Mouse (Mus musculus): ENCODE results near the gene Vsig2. TPM values are rescaled to one million over a fixed set of nuclear protein-coding genes. Genes with fewer than 3 reads are reported as not detected.

Vsig2 gene
- polyA plus RNA-seq, 1 experiment from 2014 or later = not detected

DNA sequence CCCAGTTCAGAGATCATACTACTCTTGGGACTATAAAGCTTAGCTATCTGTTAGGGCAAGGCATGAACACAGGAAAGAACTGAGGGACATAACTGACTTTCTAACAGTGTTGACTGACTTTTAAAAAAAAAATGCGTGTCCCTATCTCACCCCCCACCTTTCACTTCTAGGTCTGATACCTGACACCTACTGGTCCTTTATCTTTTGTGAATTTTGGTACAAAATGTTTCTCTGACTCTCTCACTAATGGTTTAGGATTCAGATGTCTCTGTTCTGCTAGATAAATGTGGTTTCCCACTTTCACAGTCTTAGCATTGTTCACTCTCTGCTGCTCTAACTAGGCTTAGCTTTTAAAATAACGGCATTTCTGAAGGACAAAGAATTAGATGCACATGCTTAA lies 53.0 kb downstream of the Vsig2 start:
- Histone ChIP-seq H3K4me2 (ENCODE audit: low read depth) (no peak overlapping the region), H3K9me3 (ENCODE audit: control insufficient read depth, low read length) (no peaks in the 10 kb centered on the region), H3K27ac (ENCODE audit: low read depth, low read length) (no peak overlapping the region), H3K4me1 (ENCODE audit: control insufficient read depth, insufficient read depth, low read length) (no peaks in the 10 kb centered on the region), H3K27me3 (ENCODE audit: control insufficient read depth, insufficient read depth, low read length) (no peaks in the 10 kb centered on the region), H3K4me3 (ENCODE audit: low read depth, low read length) (no peak overlapping the region), H3K36me3 (ENCODE audit: control insufficient read depth, insufficient read depth, low read length) (no peaks in the 10 kb centered on the region), H3K9ac (ENCODE audit: low read length) (no peak overlapping the region)
- ATAC-seq (ENCODE audit: insufficient read depth, low FRiP score, low TSS enrichment) (no peak), DNase-seq (ENCODE audit: low spot score) (no peak)
- WGBS = 85% methylated on average over 2 of the region's 2 CpGs

GRCm38 (mm10) chr9:37592633-37593032 lies 53.6 kb downstream of the Vsig2 start:
- no peaks in the 10 kb centered on the region for H3K36me3 ChIP-seq (ENCODE audit: control insufficient read depth, insufficient read depth, low read length)
- DNase-seq (ENCODE audit: low spot score) = no peak
- ATAC-seq (ENCODE audit: insufficient read depth, low FRiP score, low TSS enrichment) = no peak
- no peak overlapping the region for H3K4me3 ChIP-seq (ENCODE audit: low read depth, low read length)
- no peaks in the 10 kb centered on the region for H3K27me3 ChIP-seq (ENCODE audit: control insufficient read depth, insufficient read depth, low read length)
- WGBS = 64% methylated on average over 6 of the region's 6 CpGs
- H3K9me3 ChIP-seq (ENCODE audit: control insufficient read depth, low read length) = no peaks in the 10 kb centered on the region
- no peaks in the 10 kb centered on the region for H3K4me1 ChIP-seq (ENCODE audit: control insufficient read depth, insufficient read depth, low read length)
- H3K4me2 ChIP-seq (ENCODE audit: low read depth) = no peak overlapping the region
- no peak overlapping the region for H3K27ac ChIP-seq (ENCODE audit: low read depth, low read length)
- no peak overlapping the region for H3K9ac ChIP-seq (ENCODE audit: low read length)

DNA sequence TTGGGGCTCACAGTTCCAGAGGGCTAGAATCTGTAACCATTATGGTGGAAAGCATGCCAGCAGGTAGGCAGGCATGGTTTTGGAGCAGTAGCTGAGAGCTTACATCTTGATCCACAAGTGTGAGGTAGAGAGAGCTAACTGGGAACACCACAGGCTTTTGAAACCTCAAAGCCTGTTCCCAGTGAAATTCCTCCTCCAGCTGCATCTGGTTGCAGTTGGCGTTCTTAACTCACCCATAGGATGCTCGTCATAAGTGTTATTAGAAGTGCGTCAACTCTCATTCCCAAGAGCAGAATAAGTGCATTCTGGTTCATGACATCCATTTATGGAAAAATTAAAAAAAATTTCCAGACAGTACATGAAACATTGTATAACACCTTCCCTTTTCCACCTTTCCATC lies 54.6 kb downstream of the Vsig2 start:
- Histone ChIP-seq H3K9ac (ENCODE audit: low read length) (no peak overlapping the region), H3K4me1 (ENCODE audit: control insufficient read depth, insufficient read depth, low read length) (no peaks in the 10 kb centered on the region), H3K4me2 (ENCODE audit: low read depth) (no peak overlapping the region), H3K27me3 (ENCODE audit: control insufficient read depth, insufficient read depth, low read length) (no peaks in the 10 kb centered on the region), H3K9me3 (ENCODE audit: control insufficient read depth, low read length) (no peaks in the 10 kb centered on the region), H3K27ac (ENCODE audit: low read depth, low read length) (no peak overlapping the region), H3K36me3 (ENCODE audit: control insufficient read depth, insufficient read depth, low read length) (no peaks in the 10 kb centered on the region), H3K4me3 (ENCODE audit: low read depth, low read length) (no peak overlapping the region)
- ATAC-seq (ENCODE audit: insufficient read depth, low FRiP score, low TSS enrichment) (no peak), DNase-seq (ENCODE audit: low spot score) (no peak)
- WGBS = 91% methylated on average over 3 of the region's 3 CpGs

Other genes starting within 250 kb of the Vsig2 start
- 6.7 and 7.7 TPM in 2 replicates for gene Ccdc15, start 190.8 kb upstream of the Vsig2 start, polyA plus RNA-seq (2014; fragmentation: Nextera tagmentation; extraction: Ambion mirVana)
- gene Hepacam, start 171.9 kb upstream of the Vsig2 start, polyA plus RNA-seq (2014; fragmentation: Nextera tagmentation; extraction: Ambion mirVana) = not detected in 2 replicates
- gene Robo4, start 137.4 kb upstream of the Vsig2 start, polyA plus RNA-seq (2014; fragmentation: Nextera tagmentation; extraction: Ambion mirVana) = 6.7 and 11.6 TPM in 2 replicates
- 85.4 and 89.9 TPM in 2 replicates for gene Robo3, start 106.0 kb upstream of the Vsig2 start, polyA plus RNA-seq (2014; fragmentation: Nextera tagmentation; extraction: Ambion mirVana)
- gene Msantd2, start 49.9 kb upstream of the Vsig2 start, polyA plus RNA-seq (2014; fragmentation: Nextera tagmentation; extraction: Ambion mirVana) = 35.4 and 39.9 TPM in 2 replicates
- 33.1 and 35.7 TPM in 2 replicates for gene Esam, start 11.2 kb upstream of the Vsig2 start, polyA plus RNA-seq (2014; fragmentation: Nextera tagmentation; extraction: Ambion mirVana)
- gene Nrgn, start 13.6 kb downstream of the Vsig2 start, polyA plus RNA-seq (2014; fragmentation: Nextera tagmentation; extraction: Ambion mirVana) = 2.3 and 2.5 TPM in 2 replicates
- 9.0 and 9.6 TPM in 2 replicates for gene Siae, start 16.4 kb downstream of the Vsig2 start, polyA plus RNA-seq (2014; fragmentation: Nextera tagmentation; extraction: Ambion mirVana)
- gene Spa17, start 74.5 kb downstream of the Vsig2 start, polyA plus RNA-seq (2014; fragmentation: Nextera tagmentation; extraction: Ambion mirVana) = 13.3 and 16.0 TPM in 2 replicates
- 135 and 142 TPM in 2 replicates for gene Tbrg1, start 118.1 kb downstream of the Vsig2 start, polyA plus RNA-seq (2014; fragmentation: Nextera tagmentation; extraction: Ambion mirVana)
- gene Panx3, start 130.0 kb downstream of the Vsig2 start, polyA plus RNA-seq (2014; fragmentation: Nextera tagmentation; extraction: Ambion mirVana) = not detected in 2 replicates
- gene Olfr160, start 177.0 kb downstream of the Vsig2 start, polyA plus RNA-seq (2014; fragmentation: Nextera tagmentation; extraction: Ambion mirVana) = not detected in 2 replicates
- not detected in 2 replicates for gene Olfr874, start 205.9 kb downstream of the Vsig2 start, polyA plus RNA-seq (2014; fragmentation: Nextera tagmentation; extraction: Ambion mirVana)
- not detected in 2 replicates for gene Olfr875, start 232.6 kb downstream of the Vsig2 start, polyA plus RNA-seq (2014; fragmentation: Nextera tagmentation; extraction: Ambion mirVana)